8 mouse cellular contexts compared by ENCODE assay signal in the genomic region with DNA sequence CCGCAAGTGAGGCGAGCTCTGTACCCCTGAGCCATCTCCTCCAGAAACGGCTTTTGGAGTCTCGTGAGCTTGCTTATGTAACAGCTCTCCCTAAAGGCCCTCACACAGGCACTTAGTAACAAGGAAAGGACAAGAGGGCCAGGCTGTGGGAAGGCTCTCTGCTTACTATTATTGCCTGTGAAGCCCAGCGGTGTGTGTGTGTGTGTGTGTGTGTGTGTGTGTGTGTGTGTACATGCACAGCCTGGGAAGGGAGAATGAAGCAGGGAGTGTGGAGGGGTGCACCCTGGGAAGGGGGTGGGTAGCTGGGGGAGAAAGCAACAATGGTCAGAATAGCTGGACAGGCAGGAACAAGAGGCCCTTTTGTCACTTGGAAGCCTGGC. TPM values are rescaled to one million over a fixed set of nuclear protein-coding genes. Genes with fewer than 3 reads are reported as not detected.
DNase-seq lines count a peak whose midpoint lies in the region; ATAC-seq lines count a peak whose summit lies in the region.

No protein-coding gene starts in this region.

- peak overlapping the region; percentile 57; the same call in 1 of the 2 replicates for H3K9ac ChIP-seq in heart, embryonic 12.5 days
- peak overlapping the region; percentile 66 for H3K9ac ChIP-seq in heart, embryonic 16.5 days (ENCODE audit: low read length)
- peak overlapping the region; percentile 49 for H3K9ac ChIP-seq in limb, embryonic 11.5 days (ENCODE audit: low read length)
- H3K9ac ChIP-seq in neural tube, embryonic 12.5 days: peak overlapping the region; percentile 56

- peak overlapping the region; percentile 68 for H3K4me2 ChIP-seq in heart, embryonic 12.5 days
- peak overlapping the region; percentile 75 for H3K4me2 ChIP-seq in heart, embryonic 16.5 days (ENCODE audit: low read depth, low read length)
- peak overlapping the region; percentile 52 for H3K4me2 ChIP-seq in limb, embryonic 11.5 days (ENCODE audit: low read depth, severe bottlenecking)
- peak overlapping the region; percentile 65 for H3K4me2 ChIP-seq in neural tube, embryonic 12.5 days (replicated peaks)

- H3K27me3 ChIP-seq in heart, embryonic 12.5 days (replicated peaks): no peaks in the 10 kb centered on the region
- H3K27me3 ChIP-seq in heart, embryonic 16.5 days (ENCODE audit: control insufficient read depth, insufficient read depth, low read length): no peaks in the 10 kb centered on the region
- H3K27me3 ChIP-seq in limb, embryonic 11.5 days (ENCODE audit: control insufficient read depth, insufficient read depth, low read length): no peaks in the 10 kb centered on the region
- no peaks in the 10 kb centered on the region for H3K27me3 ChIP-seq in neural tube, embryonic 12.5 days (replicated peaks)

- peak overlapping the region; percentile 99 for H3K27ac ChIP-seq in heart, embryonic 12.5 days (ENCODE audit: poor library complexity, severe bottlenecking)
- peak overlapping the region; percentile 99 for H3K27ac ChIP-seq in heart, embryonic 16.5 days (ENCODE audit: low read length)
- peak overlapping the region; percentile 84 for H3K27ac ChIP-seq in limb, embryonic 11.5 days (replicated peaks; ENCODE audit: low read depth, low read length)
- H3K27ac ChIP-seq in neural tube, embryonic 12.5 days: peak overlapping the region; percentile 99

- H3K36me3 ChIP-seq in heart, embryonic 12.5 days: no peaks in the 10 kb centered on the region
- no peaks in the 10 kb centered on the region for H3K36me3 ChIP-seq in heart, embryonic 16.5 days (ENCODE audit: control insufficient read depth, insufficient read depth)
- no peaks in the 10 kb centered on the region for H3K36me3 ChIP-seq in limb, embryonic 11.5 days (ENCODE audit: control insufficient read depth, insufficient read depth, low read length)
- H3K36me3 ChIP-seq in neural tube, embryonic 12.5 days: no peaks in the 10 kb centered on the region

- intact Hi-C loops in heart, postnatal 36 days (cut with DNase I): no loop called here

- H3K9me3 ChIP-seq in heart, embryonic 12.5 days (replicated peaks): no peaks in the 10 kb centered on the region
- no peaks in the 10 kb centered on the region for H3K9me3 ChIP-seq in heart, embryonic 16.5 days (replicated peaks; ENCODE audit: control insufficient read depth, low read length)
- no peaks in the 10 kb centered on the region for H3K9me3 ChIP-seq in limb, embryonic 11.5 days (ENCODE audit: control insufficient read depth, low read length)
- H3K9me3 ChIP-seq in neural tube, embryonic 12.5 days: no peaks in the 10 kb centered on the region

- DNase-seq in heart, postnatal 36 days: no peak
- no peak for DNase-seq in limb, embryonic 11.5 days (ENCODE audit: low spot score)
- DNase-seq in c-Kit-positive CD71-positive TER-119-positive erythroid progenitor cells, embryonic 14.5 days (ENCODE audit: low spot score): no peak
- no peak for DNase-seq in adrenal gland, postnatal 4 days (ENCODE audit: low spot score in 2 of 2)

- WGBS in heart, embryonic 12.5 days: 40% methylated on average over 5 of the region's 5 CpGs
- WGBS in heart, embryonic 16.5 days: 31% methylated on average over 5 of the region's 5 CpGs
- WGBS in limb, embryonic 11.5 days: 65% methylated on average over 5 of the region's 5 CpGs
- 16% methylated on average over 5 of the region's 5 CpGs for WGBS in neural tube, embryonic 12.5 days

- peaks cover 26% of the 10 kb centered on the region for H3K4me1 ChIP-seq in heart, embryonic 12.5 days (replicated peaks)
- H3K4me1 ChIP-seq in heart, embryonic 16.5 days (ENCODE audit: control insufficient read depth, insufficient read depth, low read length): peaks cover 19% of the 10 kb centered on the region
- peaks cover 17% of the 10 kb centered on the region for H3K4me1 ChIP-seq in limb, embryonic 11.5 days (ENCODE audit: control insufficient read depth, insufficient read depth, low read length)
- peaks cover 24% of the 10 kb centered on the region for H3K4me1 ChIP-seq in neural tube, embryonic 12.5 days

- peak; percentile 11 for ATAC-seq in heart, embryonic 12.5 days (ENCODE audit: insufficient number of reproducible peaks, low FRiP score)
- ATAC-seq in heart, embryonic 16.5 days (replicated peaks; ENCODE audit: extremely low read depth, insufficient read depth, low FRiP score): 0 out of 2 replicates have a peak, but pooled peaks have one; percentile 2
- no peak for ATAC-seq in limb, embryonic 11.5 days (ENCODE audit: insufficient number of reproducible peaks, low FRiP score, low TSS enrichment, low read depth)
- peak; percentile 52 for ATAC-seq in neural tube, embryonic 12.5 days (ENCODE audit: low FRiP score, low read depth)
- ATAC-seq in megakaryocyte progenitor cell, adult 5-6 weeks (replicated peaks; ENCODE audit: poor library complexity): no peak

- H3K4me3 ChIP-seq in heart, embryonic 12.5 days: 0 out of 2 replicates have a peak overlapping the region, but pooled peaks have one; percentile 12
- H3K4me3 ChIP-seq in heart, embryonic 16.5 days (ENCODE audit: low read length): no peak overlapping the region
- H3K4me3 ChIP-seq in limb, embryonic 11.5 days (ENCODE audit: low read depth, low read length): no peak overlapping the region
- no peak overlapping the region for H3K4me3 ChIP-seq in neural tube, embryonic 12.5 days

RNA-seq across cellular contexts. Expression of a gene that starts 5.3 kb away (rescaled TPM):
- 2.0 and 2.1 TPM in 2 replicates for polyA plus RNA-seq in heart, embryonic 12.5 days (2016; fragmentation: Nextera tagmentation; extraction: Ambion mirVana)
- total RNA-seq in heart, postnatal 36 days (2021): 1 to 10 TPM; 3.5 to 4.5 TPM
- 4.8 and 4.9 TPM in 2 replicates for polyA plus RNA-seq in heart, embryonic 16.5 days (2015; fragmentation: Nextera tagmentation; extraction: Ambion mirVana)
- polyA plus RNA-seq in limb, embryonic 11.5 days (2014; fragmentation: Nextera tagmentation; extraction: Ambion mirVana): 3.2 and 4.2 TPM in 2 replicates
- 3.7 and 4.2 TPM in 2 replicates for polyA plus RNA-seq in neural tube, embryonic 12.5 days (2016; fragmentation: Nextera tagmentation; extraction: Ambion mirVana)
- 1 to 10 TPM; 5.6 to 6.5 TPM for total RNA-seq in adrenal gland, postnatal 4 days (2021)
- total RNA-seq in megakaryocyte progenitor cell, adult 5-6 weeks (2015): 19.1 and 22.0 TPM in 2 replicates
- 19.6 and 28.5 TPM in 2 replicates for total RNA-seq in megakaryocyte progenitor cell, adult 5-6 weeks (2017)

RNA-seq across cellular contexts. Expression of a gene that starts 7.7 kb away (rescaled TPM):
- polyA plus RNA-seq in heart, embryonic 12.5 days (2016; fragmentation: Nextera tagmentation; extraction: Ambion mirVana): 317 and 330 TPM in 2 replicates
- 100 to 1,000 TPM; 201 to 211 TPM for total RNA-seq in heart, postnatal 36 days (2021)
- 220 and 273 TPM in 2 replicates for polyA plus RNA-seq in heart, embryonic 16.5 days (2015; fragmentation: Nextera tagmentation; extraction: Ambion mirVana)
- polyA plus RNA-seq in limb, embryonic 11.5 days (2014; fragmentation: Nextera tagmentation; extraction: Ambion mirVana): 318 and 321 TPM in 2 replicates
- polyA plus RNA-seq in neural tube, embryonic 12.5 days (2016; fragmentation: Nextera tagmentation; extraction: Ambion mirVana): 468 and 479 TPM in 2 replicates
- 100 to 1,000 TPM; 309 to 341 TPM for total RNA-seq in adrenal gland, postnatal 4 days (2021)
- total RNA-seq in megakaryocyte progenitor cell, adult 5-6 weeks (2015): 85.3 and 89.2 TPM in 2 replicates
- 54.9 and 61.7 TPM in 2 replicates for total RNA-seq in megakaryocyte progenitor cell, adult 5-6 weeks (2017)

RNA-seq across cellular contexts. Expression of a gene that starts 38.0 kb away (rescaled TPM):
- polyA plus RNA-seq in heart, embryonic 12.5 days (2016; fragmentation: Nextera tagmentation; extraction: Ambion mirVana): 4.0 and 4.5 TPM in 2 replicates
- total RNA-seq in heart, postnatal 36 days (2021): 10 to 100 TPM; 35.9 to 42.4 TPM
- 3.5 and 4.0 TPM in 2 replicates for polyA plus RNA-seq in heart, embryonic 16.5 days (2015; fragmentation: Nextera tagmentation; extraction: Ambion mirVana)
- 0.19 and 0.21 TPM in 2 replicates for polyA plus RNA-seq in limb, embryonic 11.5 days (2014; fragmentation: Nextera tagmentation; extraction: Ambion mirVana)
- 1.2 and 1.3 TPM in 2 replicates for polyA plus RNA-seq in neural tube, embryonic 12.5 days (2016; fragmentation: Nextera tagmentation; extraction: Ambion mirVana)
- 10 to 100 TPM; 11.3 to 13.3 TPM for total RNA-seq in adrenal gland, postnatal 4 days (2021)
- total RNA-seq in megakaryocyte progenitor cell, adult 5-6 weeks (2015): 3.5 and 4.8 TPM in 2 replicates
- 5.8 and 8.5 TPM in 2 replicates for total RNA-seq in megakaryocyte progenitor cell, adult 5-6 weeks (2017)

Comparison
In these comparisons a context has a peak if more than half of its experiments do, and no peak if none do; other contexts are left out.
1. ATAC-seq: peak in heart, embryonic 12.5 days (single experiment), heart, embryonic 16.5 days (single experiment) and neural tube, embryonic 12.5 days (single experiment); none in limb, embryonic 11.5 days (single experiment) and megakaryocyte progenitor cell, adult 5-6 weeks (single experiment).
2. Peak in every context shown above with its lines, with median percentiles within 50 percentile points of each other: H3K27ac ChIP-seq, H3K4me2 ChIP-seq and H3K9ac ChIP-seq.